Mouse (Mus musculus) cerebellum, adult 11 months (tissue): ENCODE measurements around the gene Ttyh3.
"Not testable (repeated sequence)": the region's sequence is repeated elsewhere in the genome, so short reads cannot be mapped to it uniquely, and the experiment has no call there.

Experiments
- DNase-seq: peaks from one replicate; pipeline ENCODE4 v3.0.0; 2022

Gene Ttyh3

GRCm38 (mm10) chr5:140648519-140649100 lies at the start of gene Ttyh3:
Ttyh3 (minus strand) TSS chr5:140649031.
- DNase-seq = no peak

- no peak for DNase-seq
Measured at GRCm38 (mm10) chr5:140695987-140696386, 47.2 kb upstream of the Ttyh3 start.

- DNase-seq = no peak
Measured at GRCm38 (mm10) chr5:140688434-140688833, 39.6 kb upstream of the Ttyh3 start.

GRCm38 (mm10) chr5:140684343-140685148 lies 35.7 kb upstream of the Ttyh3 start:
- DNase-seq = no peak

- DNase-seq = no peak
Measured at GRCm38 (mm10) chr5:140682113-140682512, 33.3 kb upstream of the Ttyh3 start.

GRCm38 (mm10) chr5:140680950-140681349 lies 32.1 kb upstream of the Ttyh3 start:
- DNase-seq = no peak

- DNase-seq = no peak
Measured at GRCm38 (mm10) chr5:140680051-140680450, 31.2 kb upstream of the Ttyh3 start.

- DNase-seq = no peak
Measured at GRCm38 (mm10) chr5:140677137-140677536, 28.3 kb upstream of the Ttyh3 start.

GRCm38 (mm10) chr5:140675640-140676039 lies 26.8 kb upstream of the Ttyh3 start:
- DNase-seq = no peak

GRCm38 (mm10) chr5:140675079-140675478 lies 26.2 kb upstream of the Ttyh3 start:
- DNase-seq = no peak

GRCm38 (mm10) chr5:140674036-140674435 lies 25.2 kb upstream of the Ttyh3 start:
- no peak for DNase-seq

GRCm38 (mm10) chr5:140672603-140673002 lies 23.8 kb upstream of the Ttyh3 start:
- not testable (repeated sequence) for DNase-seq

GRCm38 (mm10) chr5:140672115-140672514 lies 23.3 kb upstream of the Ttyh3 start:
- DNase-seq = no peak

GRCm38 (mm10) chr5:140663621-140664180 lies 14.9 kb upstream of the Ttyh3 start:
- DNase-seq = peak; percentile 36

GRCm38 (mm10) chr5:140662741-140663592 lies 14.1 kb upstream of the Ttyh3 start:
- no peak for DNase-seq

GRCm38 (mm10) chr5:140661875-140662643 lies 13.2 kb upstream of the Ttyh3 start:
- no peak for DNase-seq

- DNase-seq = no peak
Measured at GRCm38 (mm10) chr5:140661427-140661826, 12.6 kb upstream of the Ttyh3 start.

GRCm38 (mm10) chr5:140660398-140660797 lies 11.6 kb upstream of the Ttyh3 start:
- no peak for DNase-seq

- DNase-seq = no peak
Measured at GRCm38 (mm10) chr5:140659607-140660272, 10.9 kb upstream of the Ttyh3 start.

GRCm38 (mm10) chr5:140654096-140654845 lies 5.4 kb upstream of the Ttyh3 start:
- DNase-seq = no peak

- DNase-seq = no peak
Measured at GRCm38 (mm10) chr5:140652587-140652986, 3.8 kb upstream of the Ttyh3 start.
